Mouse (Mus musculus) 416B (cell line): ENCODE results near the gene Snu13.

Experiments used
- DNase-seq: peaks from one replicate; pipeline ENCODE4 v3.0.0; 2011; ENCODE audit warnings: low read depth

The Snu13 gene

DNA sequence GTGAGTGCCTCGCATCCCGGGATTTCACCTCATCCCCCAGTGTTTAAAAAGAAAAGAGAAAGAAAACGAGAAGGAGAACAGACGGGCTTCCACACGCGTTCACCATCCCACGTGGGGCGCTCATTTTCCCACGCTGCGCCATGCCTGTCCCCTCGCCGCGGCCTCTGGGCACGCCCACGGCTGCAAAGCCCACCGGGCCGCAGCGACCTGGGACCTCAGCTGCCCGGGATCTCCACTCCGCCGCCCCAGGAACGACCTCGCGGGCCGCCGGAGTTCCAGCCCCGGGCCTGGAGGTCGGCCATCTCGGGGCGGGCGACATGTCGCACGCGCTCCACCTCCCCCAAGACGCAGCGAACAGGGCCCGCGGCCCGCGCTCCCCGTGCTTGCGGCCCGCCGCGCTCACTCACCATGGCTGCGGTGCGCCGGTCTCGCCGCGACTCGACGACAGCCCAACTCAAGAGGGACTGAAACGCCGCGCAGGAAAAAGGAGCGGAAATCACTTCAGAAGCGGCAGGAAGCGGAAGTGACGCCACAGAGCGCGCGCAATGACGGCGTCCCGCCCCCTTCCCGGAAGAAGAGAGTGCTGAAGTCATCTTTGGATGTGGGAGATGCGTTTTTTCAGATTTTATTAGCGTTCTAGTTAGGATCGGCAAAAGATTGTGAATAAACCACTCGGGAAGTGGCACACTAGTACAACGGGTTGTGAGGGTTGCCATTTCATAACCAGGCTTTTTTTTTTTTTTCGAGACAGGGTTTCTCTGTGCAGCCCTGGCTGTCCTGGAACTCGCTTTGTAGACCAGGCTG lies at the start of gene Snu13:
Snu13 (minus strand) TSS at position 519 of the 804 bp plus-strand sequence.
- peak; percentile 90 for DNase-seq

DNA sequence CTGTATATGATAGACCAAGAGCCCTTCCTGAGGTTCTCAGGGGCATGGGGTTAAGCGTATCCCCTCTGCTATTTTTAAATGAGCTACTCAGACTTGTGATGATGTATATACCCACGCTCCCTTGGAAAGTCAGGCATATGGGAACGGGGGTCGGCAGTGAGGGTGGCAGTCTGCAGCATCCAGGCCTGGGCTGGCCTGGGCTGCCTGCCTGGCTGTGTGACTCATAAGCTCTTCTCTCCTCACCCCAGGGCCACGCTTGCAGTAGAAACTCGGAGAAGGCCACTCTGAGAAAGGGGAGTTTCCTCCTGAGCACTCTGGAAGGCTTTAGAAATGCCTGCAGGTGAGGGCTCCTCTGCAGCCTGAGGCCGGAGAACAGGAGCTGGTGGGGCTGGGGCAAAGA lies 43.7 kb upstream of the Snu13 start:
- DNase-seq = no peak

DNA sequence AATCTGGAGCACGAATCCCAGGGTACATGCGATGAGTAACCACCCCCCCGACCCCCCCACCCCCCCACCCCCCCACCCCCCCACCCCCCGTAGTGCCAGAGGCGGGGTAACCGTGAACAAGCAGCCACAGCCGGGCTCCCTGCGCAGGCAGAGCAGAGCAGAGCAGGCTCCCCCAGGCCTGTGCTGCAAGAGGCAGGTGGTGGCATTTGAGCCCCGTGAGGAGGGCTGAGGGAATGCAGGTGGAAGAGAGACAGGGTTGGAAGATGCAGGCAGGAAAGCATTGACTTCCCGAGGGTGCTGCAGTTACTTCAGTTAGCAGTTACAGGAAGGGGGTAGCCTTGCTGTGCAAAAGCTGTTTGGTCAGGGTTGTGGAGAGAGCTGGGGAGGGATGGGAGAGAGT lies 39.9 kb upstream of the Snu13 start:
- DNase-seq = no peak

DNA sequence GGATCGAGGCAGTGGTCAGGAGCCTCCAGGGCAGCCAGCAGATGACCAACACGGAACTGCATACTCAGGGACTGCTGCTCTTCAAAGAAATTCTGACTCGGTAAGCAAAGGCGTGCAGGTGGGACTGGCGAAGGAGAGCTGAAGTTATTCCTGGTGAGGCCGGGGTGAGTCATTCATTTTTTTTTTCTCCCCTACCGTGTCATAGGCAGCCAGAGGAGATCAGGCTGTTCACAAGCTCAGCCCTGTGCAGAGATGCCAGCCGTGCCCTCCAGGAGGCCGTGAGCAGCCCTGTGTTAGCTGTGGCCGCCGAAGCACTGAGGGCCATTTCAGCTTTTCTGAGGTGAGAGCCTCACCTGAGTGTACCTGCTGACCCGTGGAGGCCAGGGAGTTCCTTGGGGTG lies 38.7 kb upstream of the Snu13 start:
- no peak for DNase-seq

DNA sequence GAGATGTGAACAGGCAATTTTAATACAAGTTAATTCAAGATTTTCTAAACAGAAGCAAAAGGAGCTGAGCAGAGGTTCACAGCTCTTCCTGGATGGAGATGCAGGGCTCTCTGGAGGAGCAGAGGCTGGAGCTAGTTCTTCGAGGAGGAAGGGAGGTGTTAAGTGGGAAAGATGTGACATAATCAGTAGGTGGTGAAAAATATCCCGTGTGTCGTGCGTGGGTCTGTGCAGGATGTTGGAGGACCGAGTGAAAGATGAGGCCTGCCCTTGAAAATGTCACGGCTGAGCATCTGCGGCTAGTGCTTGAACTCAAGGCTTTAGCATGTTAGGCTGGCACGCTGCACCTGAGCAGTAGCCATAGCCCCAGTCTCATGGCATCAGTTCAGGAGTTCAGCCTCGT lies 38.2 kb upstream of the Snu13 start:
- DNase-seq = no peak

GRCm38 (mm10) chr15:82081161-82081560 lies 33.8 kb upstream of the Snu13 start:
- DNase-seq = peak; percentile 70

DNA sequence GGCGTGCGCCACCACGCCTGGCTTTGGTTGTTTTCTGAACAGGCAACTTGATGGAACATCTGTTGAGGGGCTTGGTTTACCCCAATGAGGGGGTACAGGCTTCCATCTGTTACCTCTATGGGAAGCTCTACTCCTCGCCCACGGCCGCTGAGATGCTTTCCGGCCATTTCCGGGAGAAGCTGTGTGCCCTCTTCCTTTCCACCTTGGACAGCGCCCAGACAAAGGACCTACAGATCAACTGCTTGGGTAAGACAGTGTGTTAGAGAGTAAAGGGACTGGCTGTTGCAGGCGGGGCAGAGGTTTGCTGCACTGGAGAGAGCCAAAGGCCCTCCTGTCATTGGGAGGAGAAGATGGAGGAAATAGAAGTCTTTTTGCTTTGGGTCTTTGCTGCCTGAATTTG lies 32.5 kb upstream of the Snu13 start:
- peak; percentile 26 for DNase-seq

GRCm38 (mm10) chr15:82073490-82073889 lies 26.1 kb upstream of the Snu13 start:
- DNase-seq = no peak

DNA sequence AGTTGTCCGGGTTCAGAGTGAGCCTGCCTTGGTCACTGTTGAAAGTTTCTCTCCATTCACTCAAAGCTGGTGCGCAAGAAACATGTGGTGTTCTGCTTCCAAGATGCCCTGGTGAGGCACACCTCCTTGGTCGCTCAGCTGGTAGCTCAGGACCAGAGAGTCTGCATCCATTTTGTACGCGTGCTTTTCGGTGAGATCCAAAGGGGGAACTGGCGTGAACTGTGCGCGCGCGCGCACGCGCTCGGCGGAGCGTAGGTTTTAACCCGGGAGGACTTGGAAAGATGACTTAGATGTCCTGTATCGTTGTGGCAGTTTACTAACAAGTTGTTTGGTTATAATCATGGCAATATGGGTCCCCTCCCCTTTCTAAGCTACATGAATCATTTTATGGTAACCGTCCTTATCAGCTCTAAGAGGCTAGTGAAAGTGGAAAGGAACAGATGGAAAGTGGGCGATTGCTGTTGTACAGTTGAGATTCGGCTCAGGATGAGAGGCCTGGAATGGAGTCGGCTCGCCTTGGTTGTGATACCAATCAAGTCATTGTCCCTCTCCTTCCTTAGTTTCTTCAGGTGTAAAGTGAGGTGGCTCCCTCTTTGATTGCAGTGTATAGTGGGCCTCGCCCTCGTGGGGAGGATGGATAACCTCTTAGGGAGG lies 24.5 kb upstream of the Snu13 start:
- no peak for DNase-seq

DNA sequence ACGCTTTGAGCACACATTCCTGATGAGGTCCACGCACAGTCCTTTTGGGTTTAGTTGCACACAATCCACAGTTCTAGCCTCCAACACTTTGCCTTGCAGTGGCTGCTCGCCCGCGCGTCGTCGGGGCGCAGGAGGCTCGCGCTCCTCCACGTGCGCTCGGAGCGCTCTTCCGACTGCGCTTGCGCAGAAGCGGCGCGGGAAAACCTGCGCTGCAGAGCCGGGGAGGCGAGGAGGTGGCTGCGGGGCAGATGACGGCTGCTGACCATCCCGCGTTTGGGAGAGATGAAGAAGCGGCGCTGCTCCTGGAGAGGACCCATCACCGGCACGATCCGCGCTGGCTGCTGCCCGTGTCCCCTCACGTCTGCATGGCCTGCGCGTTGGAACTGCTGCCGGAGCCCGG lies 22.5 kb upstream of the Snu13 start, which contains the start of gene Mei1:
Mei1 (plus strand) TSS at position 99 of the 400 bp plus-strand sequence.
- DNase-seq = no peak

GRCm38 (mm10) chr15:82065511-82065910 lies 18.1 kb upstream of the Snu13 start:
- DNase-seq = peak; percentile 75

DNA sequence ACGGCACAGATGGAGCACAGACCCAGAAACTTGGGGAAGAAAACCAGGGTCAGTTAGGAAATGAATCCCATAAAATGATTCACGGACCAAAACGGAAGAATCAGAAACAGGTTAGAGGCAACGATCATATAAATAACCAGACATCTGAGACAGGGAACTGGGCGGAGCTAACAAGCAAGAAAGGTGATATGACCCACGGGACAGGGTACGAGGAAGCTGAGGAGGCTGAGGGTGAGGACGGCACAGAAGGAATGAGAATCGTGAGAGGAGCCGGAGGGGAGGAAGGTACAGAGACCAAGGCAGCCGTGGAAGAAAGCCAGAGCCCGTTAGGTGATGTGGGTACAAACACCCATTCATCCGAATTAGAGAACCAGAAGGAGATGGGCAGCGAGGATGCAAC lies 16.5 kb upstream of the Snu13 start:
- no peak for DNase-seq

DNA sequence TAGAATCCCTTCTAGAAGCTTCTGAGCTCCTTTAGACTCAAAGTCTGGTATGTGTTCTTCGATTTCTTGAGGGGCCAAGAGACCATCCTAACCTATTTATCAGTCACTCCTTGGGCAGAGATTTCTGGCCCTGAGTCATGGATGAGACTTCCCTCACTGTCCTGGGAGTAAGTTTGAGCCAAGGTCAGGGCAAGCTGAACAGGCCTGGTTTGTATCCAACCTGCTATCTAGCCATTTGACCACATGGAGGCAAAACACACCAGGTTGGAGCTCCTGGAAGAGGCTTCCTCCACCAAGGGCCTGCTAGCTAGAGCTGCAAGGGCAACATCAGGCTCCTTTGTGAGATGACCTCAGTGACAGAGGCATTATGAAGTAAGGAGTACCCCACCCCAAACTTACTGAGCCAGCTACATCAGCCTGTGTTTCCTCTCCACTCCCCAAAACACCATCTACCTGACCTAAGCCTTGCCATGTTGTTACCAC lies 11.4 kb upstream of the Snu13 start, which contains the start of gene 4930407I10Rik:
4930407I10Rik (plus strand) TSS at position 433 of the 483 bp plus-strand sequence.
- DNase-seq = no peak

DNA sequence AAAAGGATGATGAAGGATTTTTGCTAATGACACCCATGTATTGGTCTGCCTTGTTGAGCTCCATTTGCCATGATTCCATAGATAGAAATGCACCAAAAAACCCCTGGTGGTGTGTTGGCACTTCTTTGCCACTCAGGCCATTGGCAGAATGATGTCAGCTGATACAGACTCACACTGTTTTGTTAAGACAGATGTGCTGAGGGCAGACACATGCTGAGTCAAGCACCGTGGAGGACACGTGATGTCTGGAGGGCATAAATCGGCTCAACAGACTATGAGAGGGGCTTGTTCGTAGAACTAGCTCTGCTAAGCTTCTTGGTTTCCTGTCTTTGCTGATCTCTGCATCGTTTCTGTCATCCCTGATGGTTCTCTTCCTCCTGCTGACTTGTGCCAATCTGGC lies 5.1 kb upstream of the Snu13 start:
- DNase-seq = no peak

DNA sequence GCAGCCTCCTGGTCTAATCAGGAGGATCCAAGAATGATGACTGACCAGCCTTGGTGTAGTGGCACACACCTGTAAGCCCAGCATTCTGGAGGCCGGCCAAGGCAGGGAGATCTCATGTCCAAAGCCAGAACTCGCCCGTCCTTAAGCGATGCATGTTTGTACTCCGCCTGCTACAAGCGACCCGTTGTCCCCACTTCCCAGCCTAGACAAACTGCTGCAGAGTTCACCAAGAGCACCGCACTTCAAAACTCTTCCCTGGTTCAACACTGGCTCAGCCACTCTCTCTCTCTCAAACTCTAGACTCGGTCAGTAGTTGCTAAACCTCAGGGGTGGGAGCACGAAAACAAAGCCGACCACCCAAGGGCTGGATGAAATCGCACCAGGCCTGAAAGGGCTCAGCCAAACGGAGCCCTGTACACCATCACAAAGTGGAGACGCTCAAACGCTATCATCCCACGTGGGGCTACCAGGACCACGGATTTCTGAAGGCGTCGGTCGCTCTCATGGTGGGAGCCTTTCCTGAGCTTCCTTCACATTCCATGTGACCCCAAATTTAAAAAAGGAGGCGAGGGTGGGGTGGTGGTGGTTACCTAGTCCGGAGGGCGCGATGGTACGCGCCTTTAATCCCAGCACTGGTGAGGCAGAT lies 1.0 kb downstream of the Snu13 start:
- DNase-seq = peak; percentile 51

GRCm38 (mm10) chr15:82044166-82044784 lies 3.1 kb downstream of the Snu13 start:
- peak; percentile 76 for DNase-seq

GRCm38 (mm10) chr15:82040650-82041049 lies 6.7 kb downstream of the Snu13 start:
- peak; percentile 81 for DNase-seq

DNA sequence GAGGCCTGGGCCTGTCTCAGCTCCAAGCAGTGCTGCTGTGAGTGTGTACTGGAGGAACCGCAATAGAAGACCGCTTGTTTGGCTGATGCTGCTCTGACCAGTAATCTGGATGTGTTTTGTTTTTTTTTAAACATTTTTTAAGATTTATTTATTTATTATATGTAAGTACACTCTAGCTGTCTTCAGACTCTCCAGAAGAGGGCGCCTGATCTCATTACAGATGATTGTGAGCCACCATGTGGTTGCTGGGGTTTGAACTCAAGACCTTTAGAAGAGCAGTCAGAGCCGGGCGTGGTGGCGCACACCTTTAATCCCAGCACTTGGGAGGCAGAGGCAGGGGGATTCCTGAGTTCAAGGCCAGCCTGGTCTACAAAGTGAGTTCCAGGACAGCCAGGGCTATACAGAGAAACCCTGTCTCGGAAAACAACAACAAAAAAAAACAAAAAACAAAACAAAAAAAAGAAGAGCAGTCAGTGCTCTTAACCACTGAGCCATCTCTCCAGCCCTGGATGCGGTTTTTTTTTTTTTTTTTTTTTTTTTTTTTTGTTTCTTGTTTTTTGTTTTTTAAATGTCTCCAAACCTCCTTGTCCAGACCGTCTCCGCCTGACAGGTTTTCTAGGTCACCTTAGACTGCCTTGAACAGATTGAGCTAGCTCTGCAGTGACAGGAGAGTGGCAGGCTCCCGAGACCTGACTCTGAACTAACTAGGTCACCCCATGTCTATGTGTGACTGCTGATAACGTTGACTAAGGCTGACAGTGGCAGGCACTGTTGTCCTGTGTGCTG lies 11.3 kb downstream of the Snu13 start:
- peak; percentile 78 for DNase-seq

GRCm38 (mm10) chr15:82033762-82034161 lies 13.6 kb downstream of the Snu13 start, which contains the start of gene Desi1:
Gene Desi1 (minus strand): TSS chr15:82033862.
- DNase-seq = no peak

DNA sequence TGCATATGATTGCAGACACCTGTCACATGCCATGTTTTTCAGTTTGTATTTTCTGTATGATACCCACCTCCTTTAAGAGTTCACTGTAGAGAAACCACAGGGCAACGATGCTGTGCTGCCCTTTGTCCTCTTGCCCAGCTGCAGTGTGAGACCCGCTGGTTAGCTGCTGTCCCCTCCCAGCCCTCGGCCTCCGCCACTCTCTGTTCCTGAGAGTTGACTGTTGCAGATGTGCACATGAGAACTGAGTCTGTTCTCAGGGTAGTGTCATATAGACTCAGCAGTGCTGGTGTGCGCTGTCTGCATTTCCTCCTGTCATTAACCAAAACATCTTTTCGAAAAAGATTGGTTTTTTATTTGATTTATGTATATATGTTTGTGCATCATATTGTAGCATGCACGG lies 15.0 kb downstream of the Snu13 start:
- DNase-seq = no peak

- no peak for DNase-seq
Measured at GRCm38 (mm10) chr15:82027726-82028125, 19.7 kb downstream of the Snu13 start.
